Mouse (Mus musculus) liver, adult 2 months (tissue): ENCODE data around the gene Kbtbd4.

Experiments used
- CTCF ChIP-seq: fragments of 200-500 bp; IDR thresholded peaks from 2 replicates; pipeline ENCODE4 v1.5.1; 2011; ENCODE audit warnings: low read depth, low read length, control low read depth
- POLR2A ChIP-seq: fragments of 200-500 bp; IDR thresholded peaks from 2 replicates; pipeline ENCODE4 v1.6.1; 2011; ENCODE audit warnings: low read length, control low read depth; ENCODE audit not compliant: insufficient read depth; ENCODE audit errors: extremely low read depth

DNA sequence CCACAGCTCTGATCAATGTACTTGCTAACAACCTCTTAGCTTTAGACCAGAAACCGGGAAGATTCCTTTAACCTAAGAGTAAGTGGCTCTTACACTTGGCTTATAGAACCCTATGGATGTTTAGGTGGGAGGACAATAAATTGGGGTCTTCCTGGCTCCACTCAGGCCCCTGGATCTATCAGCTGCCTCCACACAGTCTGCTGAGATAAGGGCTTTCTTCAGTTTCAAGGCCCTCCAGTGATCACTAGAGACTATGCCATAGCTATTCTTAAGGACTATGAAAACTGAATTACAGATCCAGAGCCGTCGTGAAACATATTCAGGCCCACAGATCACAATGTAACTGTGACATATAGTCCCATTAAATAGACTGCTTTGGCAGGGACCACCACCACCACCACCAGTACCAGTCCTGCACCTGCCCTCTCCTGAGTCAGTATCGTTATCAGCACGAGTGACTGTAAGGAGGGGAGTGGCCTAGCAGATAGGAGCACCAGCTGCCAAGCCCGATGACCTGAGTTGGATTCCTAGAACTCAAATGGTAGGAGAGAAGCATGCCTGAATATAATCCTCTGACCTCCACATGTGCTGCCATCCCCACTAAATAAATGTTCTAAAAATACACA lies 10.8 kb upstream of the Kbtbd4 start:
- TF ChIP-seq POLR2A = no peak
- TF ChIP-seq CTCF = no peak
